Mouse (Mus musculus) ZHBTc4 (cell line): ENCODE measurements at regions not wholly inside any gene's neighbourhood (a gene's known extent, or its start where the extent isn't known, plus 50 kb on each side); places are given as distances from the start of the nearest gene placed in this dataset.

Experiments used
- DNase-seq: peaks from one replicate; pipeline ENCODE4 v3.0.0-alpha.2; 2011; ENCODE audit warnings: low read depth, low spot score

DNA sequence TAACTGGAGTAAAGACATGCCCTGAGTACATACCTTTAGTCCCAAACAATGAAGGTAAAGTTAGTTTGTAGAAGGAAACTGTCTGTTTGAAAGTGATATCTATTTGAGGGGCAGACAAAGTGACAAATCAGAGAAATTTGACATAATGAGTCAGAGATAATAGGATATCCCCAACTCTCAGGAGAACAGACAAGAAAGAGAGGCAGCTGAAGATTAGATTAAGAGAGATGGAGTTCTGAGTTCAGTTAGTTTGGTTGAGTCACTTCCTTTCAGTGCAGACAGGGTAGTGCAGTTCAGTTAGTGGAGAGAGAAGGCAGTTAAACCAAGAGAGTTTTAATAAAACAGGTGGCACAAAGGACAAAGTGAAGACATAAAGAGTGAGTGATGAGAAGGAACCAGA lies 477.4 kb upstream of the Diaph2 start:
- no peak for DNase-seq

DNA sequence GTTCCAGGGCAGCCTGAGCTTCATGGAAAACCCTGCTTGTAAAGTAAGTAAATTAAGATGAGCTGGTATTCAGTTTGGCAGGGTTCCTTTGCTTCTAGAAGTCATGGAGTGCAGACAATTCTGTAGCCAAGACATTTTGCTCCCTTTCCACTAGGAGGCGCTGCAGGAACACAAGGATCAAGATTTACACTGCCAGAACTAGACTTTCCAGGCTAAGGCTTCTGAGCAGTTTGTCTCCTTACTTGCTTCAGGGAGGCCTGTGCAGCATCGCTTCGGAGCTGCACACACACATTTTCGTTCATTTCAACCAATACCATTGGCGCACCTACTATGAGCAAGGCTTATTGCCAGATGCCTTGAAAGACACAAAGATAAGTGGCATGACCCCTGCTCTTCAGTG lies 445.6 kb upstream of the Diaph2 start:
- DNase-seq = peak; percentile 75

DNA sequence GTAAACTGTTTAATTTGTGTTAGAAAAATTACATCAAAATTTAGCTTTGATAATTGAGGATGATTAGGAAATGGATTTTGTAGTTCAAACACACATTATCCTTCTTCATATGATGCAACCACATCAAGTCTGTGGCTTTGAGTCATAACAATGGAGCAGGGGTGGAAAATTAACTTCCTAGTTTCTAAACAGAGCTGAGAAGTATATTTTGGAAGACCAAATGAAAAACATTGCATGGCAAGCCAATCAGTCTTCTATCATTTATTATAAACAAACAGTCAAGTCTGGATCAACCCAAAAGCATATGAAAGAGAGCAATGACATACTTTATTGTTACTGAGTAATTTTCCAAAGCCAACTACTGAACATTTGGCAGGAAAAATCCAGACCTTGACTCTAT lies 440.2 kb upstream of the Diaph2 start:
- DNase-seq = no peak

GRCm38 (mm10) chrX:129329441-129329840 lies 420.1 kb upstream of the Diaph2 start:
- no peak for DNase-seq

- DNase-seq = peak; percentile 81
Measured at GRCm38 (mm10) chrX:129332810-129333209, 416.7 kb upstream of the Diaph2 start.
